In genomic region chr13:112287135-112287534, GRCm38 (mm10) we compare ENCODE assay signal across 16 mouse cellular contexts. TPM values are rescaled to one million over a fixed set of nuclear protein-coding genes. Genes with fewer than 3 reads are reported as not detected.
A peak's percentile ranks its signal among the peaks of the same experiment; 100 is the strongest.
DNase-seq lines count a peak whose midpoint lies in the region; ATAC-seq and TF ChIP-seq lines count a peak whose summit lies in the region.
"Had no signal": no experiment of that assay in that cellular context is flagged by ENCODE, and none has a peak within 500 bp of the region (broad histone marks: within the 10 kb centered on the region; RNA-seq: fewer than 3 reads in every experiment).

No protein-coding gene starts in this region.

- DNase-seq in ES-E14 (ENCODE audit: low read depth, low spot score): no peak
- peak; percentile 15 for DNase-seq in brain, adult 2 months (ENCODE audit: low read depth, low spot score)
- DNase-seq in splenic B cell, adult 2 months (ENCODE audit: low read depth, low spot score): peak; percentile 16
- DNase-seq in cerebellum, adult 2 months: no peak
- no peak for DNase-seq in gastrocnemius, adult 2 months
- DNase-seq in urinary bladder, postnatal 4 days (ENCODE audit: low spot score in 2 of 2): no peak
- DNase-seq: cerebellum, adult 8-10 months; layer of hippocampus, adult 9-11 months had no signal

- ATAC-seq in liver, embryonic 15.5 days (ENCODE audit: insufficient read depth): no peak
- ATAC-seq in liver, embryonic 12.5 days: no peak
- ATAC-seq: intestine, postnatal 0 days had no signal

- in situ Hi-C loops in ES-E14 (cut with MboI; ENCODE audit: low sequenced_read_pairs in 2 of 2, unreplicated experiment in 2 of 2): no loop called here

- H3K27ac ChIP-seq in liver, embryonic 15.5 days (replicated peaks): peak overlapping the region; percentile 33; the same call in 1 of the 2 replicates
- no peak overlapping the region for H3K27ac ChIP-seq in liver, embryonic 12.5 days
- H3K27ac ChIP-seq in ES-E14 (ENCODE audit: insufficient read depth, low read depth, low read length, poor library complexity, severe bottlenecking): peak overlapping the region; percentile 34
- no peak overlapping the region for H3K27ac ChIP-seq in cerebellum, adult 2 months (ENCODE audit: insufficient read depth, low read length)
- H3K27ac ChIP-seq in gastrocnemius, adult 2 months: no peak overlapping the region
- H3K27ac ChIP-seq: embryonic facial prominence, embryonic 15.5 days; forebrain, embryonic 13.5 days; limb, embryonic 13.5 days had no signal

- no peaks in the 10 kb centered on the region for H3K9me3 ChIP-seq in liver, embryonic 15.5 days (replicated peaks)
- peaks cover 8% of the 10 kb centered on the region; the same call in 1 of the 2 replicates for H3K9me3 ChIP-seq in liver, embryonic 12.5 days (replicated peaks)
- no peaks in the 10 kb centered on the region for H3K9me3 ChIP-seq in ES-E14 (ENCODE audit: control insufficient read depth, insufficient read depth, low read depth, low read length)
- H3K9me3 ChIP-seq: embryonic facial prominence, embryonic 15.5 days; forebrain, embryonic 13.5 days; heart, embryonic 15.5 days; hindbrain, embryonic 12.5 days; limb, embryonic 13.5 days had no signal

- no peak for TF ChIP-seq CTCF in cerebellum, adult 2 months (IDR thresholded peaks at IDR 0.05; ENCODE audit: borderline replicate concordance, insufficient read depth, low read depth, low read length)
- TF ChIP-seq CTCF in gastrocnemius, adult 2 months (IDR thresholded peaks at IDR 0.05): no peak

- no peak overlapping the region for H3K4me2 ChIP-seq in liver, embryonic 15.5 days
- H3K4me2 ChIP-seq in liver, embryonic 12.5 days: no peak overlapping the region
- H3K4me2 ChIP-seq: embryonic facial prominence, embryonic 15.5 days had no signal

- H3K4me1 ChIP-seq in liver, embryonic 15.5 days (replicated peaks): peaks cover 10% of the 10 kb centered on the region
- H3K4me1 ChIP-seq in liver, embryonic 12.5 days: peaks cover 18% of the 10 kb centered on the region; the same call in 1 of the 2 replicates
- peaks cover 0 to 4% of the 10 kb centered on the region in 2 experiments; a peak in 1 of 4 replicates for H3K4me1 ChIP-seq in ES-E14 (ENCODE audit: control insufficient read depth in 2 of 2, insufficient read depth in 2 of 2, low read length in 2 of 2, poor library complexity in 1 of 2)
- no peaks in the 10 kb centered on the region for H3K4me1 ChIP-seq in cerebellum, adult 2 months (ENCODE audit: control insufficient read depth, insufficient read depth, low read length)

- TF ChIP-seq POLR2A in cerebellum, adult 2 months (IDR thresholded peaks at IDR 0.05; ENCODE audit: borderline replicate concordance, insufficient read depth, low read length): no peak

- H3K36me3 ChIP-seq in liver, embryonic 15.5 days (replicated peaks): no peaks in the 10 kb centered on the region
- no peaks in the 10 kb centered on the region for H3K36me3 ChIP-seq in liver, embryonic 12.5 days
- no peaks in the 10 kb centered on the region for H3K36me3 ChIP-seq in ES-E14 (ENCODE audit: control insufficient read depth, insufficient read depth, low read length, poor library complexity, severe bottlenecking)
- no peaks in the 10 kb centered on the region for H3K36me3 ChIP-seq in splenic B cell, adult 2 months (ENCODE audit: control insufficient read depth, insufficient read depth, low read length, poor library complexity, severe bottlenecking)
- H3K36me3 ChIP-seq: embryonic facial prominence, embryonic 15.5 days; heart, embryonic 15.5 days; hindbrain, embryonic 12.5 days; limb, embryonic 13.5 days had no signal

- intact Hi-C loops in gastrocnemius, adult 2 months (cut with DNase I): no loop called here

- 67% methylated on average over 1 of the region's 1 CpGs for WGBS in liver, embryonic 15.5 days (ENCODE audit: insufficient replicate concordance)
- WGBS in liver, embryonic 12.5 days (ENCODE audit: insufficient replicate concordance): 50% methylated on average over 1 of the region's 1 CpGs
- 78% methylated on average over 1 of the region's 1 CpGs for WGBS in cerebellum, adult 2 months

- H3K27me3 ChIP-seq in liver, embryonic 15.5 days: peaks cover 7% of the 10 kb centered on the region; the same call in 1 of the 2 replicates
- no peaks in the 10 kb centered on the region for H3K27me3 ChIP-seq in liver, embryonic 12.5 days (replicated peaks)
- H3K27me3 ChIP-seq in splenic B cell, adult 2 months (ENCODE audit: control insufficient read depth, insufficient read depth, low read length, poor library complexity, severe bottlenecking): no peaks in the 10 kb centered on the region
- H3K27me3 ChIP-seq in cerebellum, adult 2 months (ENCODE audit: control insufficient read depth, insufficient read depth, low read length): no peaks in the 10 kb centered on the region
- H3K27me3 ChIP-seq: embryonic facial prominence, embryonic 15.5 days; forebrain, embryonic 13.5 days; heart, embryonic 15.5 days; hindbrain, embryonic 12.5 days; limb, embryonic 13.5 days had no signal

- H3K4me3 ChIP-seq in liver, embryonic 15.5 days (replicated peaks): no peak overlapping the region
- H3K4me3 ChIP-seq in liver, embryonic 12.5 days: no peak overlapping the region
- H3K4me3 ChIP-seq in ES-E14 (ENCODE audit: insufficient read depth in 1 of 2, low read depth in 1 of 2, low read length in 2 of 2, poor library complexity in 1 of 2, severe bottlenecking in 1 of 2): no peak overlapping the region
- H3K4me3 ChIP-seq in cerebellum, adult 2 months (replicated peaks; ENCODE audit: insufficient read depth, low read depth, low read length): no peak overlapping the region
- no peak overlapping the region for H3K4me3 ChIP-seq in gastrocnemius, adult 2 months
- H3K4me3 ChIP-seq: embryonic facial prominence, embryonic 15.5 days; forebrain, embryonic 13.5 days; heart, embryonic 15.5 days; hindbrain, embryonic 12.5 days; limb, embryonic 13.5 days had no signal

- no peak overlapping the region for H3K9ac ChIP-seq in liver, embryonic 15.5 days
- H3K9ac ChIP-seq in liver, embryonic 12.5 days: no peak overlapping the region
- H3K9ac ChIP-seq in ES-E14 (ENCODE audit: insufficient read depth, low read depth, low read length, poor library complexity, severe bottlenecking): no peak overlapping the region
- H3K9ac ChIP-seq: embryonic facial prominence, embryonic 15.5 days; forebrain, embryonic 13.5 days; heart, embryonic 15.5 days; hindbrain, embryonic 12.5 days; limb, embryonic 13.5 days had no signal

TF ChIP-seq in ES-E14, 5 proteins besides CTCF, POLR2A, EP300 and RAD21:
- TF ChIP-seq MAFK (IDR thresholded peaks at IDR 0.05; ENCODE audit: insufficient read depth, low read depth, low read length): peak; percentile 99
- no peak for TF ChIP-seq ZNF384 (IDR thresholded peaks at IDR 0.05; ENCODE audit: low read depth, low read length)

RNA-seq across cellular contexts. Expression of gene Ankrd55, which starts 1.1 kb away (rescaled TPM):
- polyA plus RNA-seq in liver, embryonic 15.5 days (2015; fragmentation: Nextera tagmentation; extraction: Ambion mirVana): 0.08 and 0.39 TPM in 2 replicates
- polyA plus RNA-seq in liver, embryonic 12.5 days (2016; fragmentation: Nextera tagmentation; extraction: Ambion mirVana): 0.08 and 0.26 TPM in 2 replicates
- total RNA-seq in ES-E14 (2012; rRNA removed): 0.18 TPM in 1 of 2 replicates, not detected in the other
- polyA plus RNA-seq in cerebellum, adult 2 months (2012; rRNA removed): 12.5 and 15.2 TPM in 2 replicates
- total RNA-seq in gastrocnemius, adult 2 months (2021): not detected

Comparison
In these comparisons a context has a peak if more than half of its experiments do, and no peak if none do; other contexts are left out.
1. H3K27ac ChIP-seq: peak in liver, embryonic 15.5 days (single experiment) and ES-E14 (single experiment); none in liver, embryonic 12.5 days (single experiment), cerebellum, adult 2 months (single experiment) and gastrocnemius, adult 2 months (single experiment).
2. DNase-seq: peak in brain, adult 2 months (single experiment) and splenic B cell, adult 2 months (single experiment); none in ES-E14 (single experiment), cerebellum, adult 2 months (0 of 2), gastrocnemius, adult 2 months (single experiment) and urinary bladder, postnatal 4 days (0 of 2).